Mouse (Mus musculus): ENCODE results near the gene Zfp385a. TPM values are rescaled to one million over a fixed set of nuclear protein-coding genes. Genes with fewer than 3 reads are reported as not detected.

Gene Zfp385a
- polyA plus RNA-seq, 1 experiment from 2014 or later: 10.1 TPM

DNA sequence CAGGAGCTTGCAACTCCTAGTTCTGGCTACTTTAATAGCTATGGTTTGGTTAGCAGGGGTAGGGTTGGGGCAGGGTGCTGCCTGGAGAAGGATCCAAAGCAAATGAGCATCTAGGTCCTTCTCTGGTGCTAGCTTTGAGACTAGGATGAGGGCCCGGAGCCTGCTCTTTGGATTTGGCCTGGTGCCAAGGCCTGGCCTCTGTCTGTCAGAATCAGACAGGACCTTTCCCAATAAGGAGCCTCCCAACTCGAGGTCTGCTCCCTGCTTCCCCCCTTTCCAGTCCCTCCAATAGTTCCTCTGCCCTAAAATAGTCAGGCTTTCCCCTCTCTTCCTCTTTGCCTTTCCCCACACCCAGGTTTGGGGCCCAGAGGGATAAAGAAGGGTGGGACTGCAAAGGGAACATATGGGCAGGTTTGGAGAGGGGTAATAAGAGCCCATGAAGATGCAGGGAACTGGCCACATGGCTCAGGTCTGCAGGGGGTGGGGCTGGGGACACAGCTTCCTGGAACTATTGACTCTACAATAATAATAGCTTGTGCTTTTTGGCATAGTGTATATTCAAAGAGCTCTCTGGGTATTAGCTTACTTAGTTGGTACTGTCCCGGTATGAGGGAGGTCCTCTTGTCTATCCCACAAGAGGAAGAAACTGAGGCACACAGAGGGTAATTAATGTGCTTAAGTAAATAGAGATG, 38.9 kb upstream of the Zfp385a start:
- peaks cover 5% of the 10 kb centered on the region; the same call in 1 of the 2 replicates for H3K4me1 ChIP-seq (ENCODE audit: insufficient read depth)
- H3K36me3 ChIP-seq (replicated peaks; ENCODE audit: insufficient read depth, low read length): no peaks in the 10 kb centered on the region
- no peak overlapping the region for H3K4me3 ChIP-seq (ENCODE audit: low read depth, low read length)
- no peak overlapping the region for H3K27ac ChIP-seq (ENCODE audit: low read depth)
- no peak for TF ChIP-seq CTCF (IDR thresholded peaks at IDR 0.05; ENCODE audit: low read depth)
- TF ChIP-seq EP300 (IDR thresholded peaks at IDR 0.05; ENCODE audit: low read depth): no peak
- no peak for ATAC-seq
- WGBS (ENCODE audit: insufficient replicate concordance): 45% methylated on average over 3 of the region's 3 CpGs
- no peaks in the 10 kb centered on the region for H3K9me3 ChIP-seq (ENCODE audit: low read length)
- no peak overlapping the region for H3K9ac ChIP-seq (replicated peaks)
- H3K4me2 ChIP-seq (ENCODE audit: low read depth, low read length): no peak overlapping the region
- no peaks in the 10 kb centered on the region for H3K27me3 ChIP-seq (ENCODE audit: insufficient read depth, low read length)
- no peak for DNase-seq

DNA sequence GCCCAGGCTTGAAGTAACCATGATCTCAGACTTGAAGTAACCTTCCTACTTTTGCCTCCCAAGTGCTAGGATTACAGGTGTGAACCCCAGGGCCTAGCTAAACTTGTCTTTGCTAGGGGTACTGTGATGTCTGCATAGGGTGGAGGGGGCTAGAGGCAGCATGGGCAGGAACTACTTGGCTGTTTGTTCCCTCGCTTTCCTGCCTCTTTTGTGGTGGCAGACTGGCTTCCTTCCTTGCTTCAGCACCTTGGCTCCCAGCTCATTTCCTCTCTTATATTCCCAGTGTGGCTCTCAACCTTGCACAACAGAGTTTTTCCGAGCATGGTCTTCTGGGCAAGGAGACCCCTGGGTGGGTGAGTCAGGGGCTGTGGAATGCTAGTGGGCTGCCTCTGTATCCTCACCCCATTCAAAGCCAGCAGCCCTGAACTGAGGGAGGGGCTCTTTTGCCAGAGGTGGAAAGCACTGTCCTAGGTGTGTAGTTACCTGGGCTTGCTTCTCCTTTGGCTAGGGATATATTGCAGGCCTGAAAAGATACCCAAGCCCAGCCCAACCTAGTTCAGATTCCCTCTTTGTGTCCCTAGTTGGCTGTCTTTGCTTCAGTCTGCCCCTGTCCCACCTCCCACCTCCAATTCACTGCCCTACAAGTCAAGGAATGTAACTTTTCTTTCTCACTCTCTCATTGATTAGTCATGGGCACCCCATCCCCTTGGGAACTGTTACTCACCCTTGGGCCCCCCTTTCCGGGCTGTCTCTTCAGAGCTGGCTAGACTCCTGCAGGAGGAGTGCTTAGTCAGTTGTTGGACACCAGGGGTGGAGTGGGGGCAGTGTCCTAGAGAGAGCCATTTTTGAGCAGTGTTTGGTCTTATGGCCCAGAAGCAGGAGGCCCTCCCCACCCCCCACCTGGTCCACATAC, 38.1 kb upstream of the Zfp385a start:
- no peak overlapping the region for H3K9ac ChIP-seq (replicated peaks)
- H3K36me3 ChIP-seq (replicated peaks; ENCODE audit: insufficient read depth, low read length): no peaks in the 10 kb centered on the region
- H3K9me3 ChIP-seq (ENCODE audit: low read length): no peaks in the 10 kb centered on the region
- WGBS (ENCODE audit: insufficient replicate concordance): 54% methylated on average over 3 of the region's 3 CpGs
- H3K27ac ChIP-seq (ENCODE audit: low read depth): no peak overlapping the region
- H3K27me3 ChIP-seq (ENCODE audit: insufficient read depth, low read length): no peaks in the 10 kb centered on the region
- no peak overlapping the region for H3K4me2 ChIP-seq (ENCODE audit: low read depth, low read length)
- ATAC-seq (no peak), DNase-seq (no peak)
- H3K4me1 ChIP-seq (ENCODE audit: insufficient read depth): peaks cover 5% of the 10 kb centered on the region; the same call in 1 of the 2 replicates
- TF ChIP-seq EP300 (IDR thresholded peaks at IDR 0.05; ENCODE audit: low read depth) (no peak), CTCF (IDR thresholded peaks at IDR 0.05; ENCODE audit: low read depth) (no peak)
- H3K4me3 ChIP-seq (ENCODE audit: low read depth, low read length): no peak overlapping the region

DNA sequence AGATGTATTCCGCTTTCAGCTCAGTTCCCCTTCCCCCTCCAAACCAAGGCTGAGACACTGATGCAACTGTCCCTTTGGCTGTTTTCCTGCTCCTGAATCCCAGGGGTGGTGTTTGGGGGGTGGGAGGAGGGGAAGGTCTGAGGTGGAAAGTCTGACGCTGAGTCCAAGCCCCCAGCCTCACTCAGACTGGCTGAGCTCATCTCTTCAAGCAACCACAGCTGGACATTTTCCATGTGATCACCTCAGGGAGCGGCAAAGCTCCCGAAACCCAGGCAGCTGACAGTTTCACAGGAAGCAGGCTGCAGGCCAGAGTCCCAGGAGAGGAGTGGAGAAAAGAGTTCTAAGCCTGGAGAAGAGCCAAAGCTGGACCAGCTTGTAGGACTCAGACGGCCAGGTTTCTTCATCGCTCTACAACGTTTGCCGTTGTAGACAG, 37.0 kb upstream of the Zfp385a start:
- no peak overlapping the region for H3K4me2 ChIP-seq (ENCODE audit: low read depth, low read length)
- no peak for ATAC-seq
- no peak for TF ChIP-seq CTCF (IDR thresholded peaks at IDR 0.05; ENCODE audit: low read depth)
- H3K4me3 ChIP-seq (ENCODE audit: low read depth, low read length): no peak overlapping the region
- WGBS (ENCODE audit: insufficient replicate concordance): 65% methylated on average over 8 of the region's 8 CpGs
- H3K9me3 ChIP-seq (ENCODE audit: low read length): no peaks in the 10 kb centered on the region
- no peaks in the 10 kb centered on the region for H3K36me3 ChIP-seq (replicated peaks; ENCODE audit: insufficient read depth, low read length)
- no peak overlapping the region for H3K27ac ChIP-seq (ENCODE audit: low read depth)
- H3K4me1 ChIP-seq (ENCODE audit: insufficient read depth): peaks cover 5% of the 10 kb centered on the region; the same call in 1 of the 2 replicates
- DNase-seq: no peak
- H3K9ac ChIP-seq (replicated peaks): no peak overlapping the region
- H3K27me3 ChIP-seq (ENCODE audit: insufficient read depth, low read length): no peaks in the 10 kb centered on the region

DNA sequence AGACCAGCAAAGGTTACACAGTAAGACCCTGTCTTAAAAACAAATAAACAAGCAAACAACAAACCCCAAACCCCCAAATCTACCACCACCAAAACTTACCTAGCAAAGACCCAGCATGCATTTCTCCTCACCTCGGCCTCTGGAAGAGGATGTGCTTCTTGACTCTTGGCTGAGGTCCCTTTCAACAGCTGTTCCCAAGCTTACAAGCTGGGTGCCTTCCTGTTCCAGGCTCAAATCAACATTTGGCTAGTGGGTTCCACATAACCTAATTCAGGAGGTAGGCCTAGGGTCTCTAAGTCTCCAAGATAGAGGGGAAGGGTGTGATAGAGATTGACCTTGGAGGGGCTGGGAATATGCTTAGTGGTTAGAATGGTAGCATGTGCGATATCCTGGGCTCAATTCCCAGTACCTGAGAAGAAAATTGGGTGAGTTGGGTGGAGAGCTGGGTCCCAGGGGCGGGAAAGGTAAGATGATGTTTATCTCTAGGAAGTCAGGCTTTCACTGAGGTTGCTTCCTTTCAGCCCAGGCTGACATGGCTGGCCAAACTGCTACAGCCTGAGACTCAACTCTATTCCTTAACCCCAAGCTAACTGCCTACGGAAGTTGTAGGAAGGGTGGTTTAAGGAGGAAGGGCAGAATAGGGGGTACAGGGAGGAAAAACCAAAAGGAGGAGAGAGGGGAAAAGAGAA, 35.4 kb upstream of the Zfp385a start:
- no peaks in the 10 kb centered on the region for H3K9me3 ChIP-seq (ENCODE audit: low read length)
- H3K4me2 ChIP-seq (ENCODE audit: low read depth, low read length): no peak overlapping the region
- H3K27ac ChIP-seq (ENCODE audit: low read depth): no peak overlapping the region
- 67% methylated on average over 4 of the region's 4 CpGs for WGBS (ENCODE audit: insufficient replicate concordance)
- no peaks in the 10 kb centered on the region for H3K36me3 ChIP-seq (replicated peaks; ENCODE audit: insufficient read depth, low read length)
- no peak overlapping the region for H3K4me3 ChIP-seq (ENCODE audit: low read depth, low read length)
- no peak for ATAC-seq
- TF ChIP-seq CTCF (IDR thresholded peaks at IDR 0.05; ENCODE audit: low read depth) (no peak), EP300 (IDR thresholded peaks at IDR 0.05; ENCODE audit: low read depth) (no peak)
- no peak overlapping the region for H3K9ac ChIP-seq (replicated peaks)
- H3K27me3 ChIP-seq (ENCODE audit: insufficient read depth, low read length): no peaks in the 10 kb centered on the region
- H3K4me1 ChIP-seq (ENCODE audit: insufficient read depth): peaks cover 10% of the 10 kb centered on the region
- DNase-seq: no peak

DNA sequence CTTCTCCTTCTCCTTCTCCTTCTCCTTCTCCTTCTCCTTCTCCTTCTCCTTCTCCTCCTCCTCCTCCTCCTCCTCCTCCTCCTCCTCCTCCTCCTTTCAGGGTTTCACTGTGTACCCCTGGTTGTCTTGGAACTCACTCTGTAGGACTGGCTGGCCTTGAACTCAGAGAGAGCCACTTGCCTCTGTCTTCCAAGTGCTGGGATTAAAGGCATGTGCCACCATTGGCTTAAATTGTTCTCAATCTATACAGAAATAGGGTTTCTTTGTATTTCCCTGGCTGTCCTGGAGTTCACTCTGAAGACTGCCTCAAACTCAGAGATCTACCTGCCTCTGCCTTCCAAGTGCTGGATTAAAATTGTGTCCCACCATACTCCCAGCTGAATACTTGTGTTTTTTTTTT, 32.6 kb upstream of the Zfp385a start:
- no peaks in the 10 kb centered on the region for H3K36me3 ChIP-seq (replicated peaks; ENCODE audit: insufficient read depth, low read length)
- no peak overlapping the region for H3K9ac ChIP-seq (replicated peaks)
- no peak overlapping the region for H3K4me2 ChIP-seq (ENCODE audit: low read depth, low read length)
- ATAC-seq (no peak), DNase-seq (no peak)
- no peaks in the 10 kb centered on the region for H3K9me3 ChIP-seq (ENCODE audit: low read length)
- peaks cover 5% of the 10 kb centered on the region for H3K4me1 ChIP-seq (ENCODE audit: insufficient read depth)
- H3K27ac ChIP-seq (ENCODE audit: low read depth): no peak overlapping the region
- no peaks in the 10 kb centered on the region for H3K27me3 ChIP-seq (ENCODE audit: insufficient read depth, low read length)
- no peak overlapping the region for H3K4me3 ChIP-seq (ENCODE audit: low read depth, low read length)
- TF ChIP-seq EP300 (IDR thresholded peaks at IDR 0.05; ENCODE audit: low read depth): no peak
- TF ChIP-seq CTCF (IDR thresholded peaks at IDR 0.05; ENCODE audit: low read depth): no peak

DNA sequence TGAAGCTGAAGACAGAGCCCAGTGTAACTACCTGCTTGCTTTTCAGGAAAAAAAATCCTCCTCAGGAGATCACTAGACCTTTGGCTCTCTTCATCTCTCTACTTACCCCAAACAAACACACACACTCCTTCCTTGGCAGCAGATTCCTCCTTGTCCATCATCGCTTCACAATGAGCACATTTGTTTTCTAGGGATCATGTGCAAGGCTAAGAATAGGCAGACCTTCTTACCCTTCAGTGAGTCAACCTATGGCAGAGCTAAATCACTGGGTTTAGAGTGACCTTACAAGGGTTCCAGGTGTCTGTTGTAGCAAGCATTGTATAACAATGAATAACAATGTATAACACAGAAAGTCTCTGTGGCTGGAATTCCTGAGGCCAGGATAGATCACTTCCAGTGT, 31.8 kb upstream of the Zfp385a start:
- ATAC-seq: no peak
- no peak for DNase-seq
- Histone ChIP-seq H3K27me3 (ENCODE audit: insufficient read depth, low read length) (no peaks in the 10 kb centered on the region), H3K36me3 (replicated peaks; ENCODE audit: insufficient read depth, low read length) (no peaks in the 10 kb centered on the region), H3K9ac (replicated peaks) (no peak overlapping the region), H3K27ac (ENCODE audit: low read depth) (no peak overlapping the region), H3K4me3 (ENCODE audit: low read depth, low read length) (no peak overlapping the region), H3K9me3 (ENCODE audit: low read length) (no peaks in the 10 kb centered on the region), H3K4me1 (ENCODE audit: insufficient read depth) (peaks cover 10% of the 10 kb centered on the region), H3K4me2 (ENCODE audit: low read depth, low read length) (no peak overlapping the region)
- no peak for TF ChIP-seq EP300 (IDR thresholded peaks at IDR 0.05; ENCODE audit: low read depth)
- TF ChIP-seq CTCF (IDR thresholded peaks at IDR 0.05; ENCODE audit: low read depth): no peak
- WGBS (ENCODE audit: insufficient replicate concordance): 88% methylated on average over 1 of the region's 1 CpGs

All from liver, postnatal 0 days (tissue).